Mouse (Mus musculus) cerebellum, adult 11-12 months (tissue): ENCODE measurements around the gene Iars2.
A peak's percentile ranks its signal among the peaks of the same experiment; 100 is the strongest.
"Not testable (repeated sequence)": the region's sequence is repeated elsewhere in the genome, so short reads cannot be mapped to it uniquely, and the experiment has no call there.

Source experiments
- DNase-seq: peaks from one replicate; pipeline ENCODE4 v3.0.0; 2022

The Iars2 gene

DNA sequence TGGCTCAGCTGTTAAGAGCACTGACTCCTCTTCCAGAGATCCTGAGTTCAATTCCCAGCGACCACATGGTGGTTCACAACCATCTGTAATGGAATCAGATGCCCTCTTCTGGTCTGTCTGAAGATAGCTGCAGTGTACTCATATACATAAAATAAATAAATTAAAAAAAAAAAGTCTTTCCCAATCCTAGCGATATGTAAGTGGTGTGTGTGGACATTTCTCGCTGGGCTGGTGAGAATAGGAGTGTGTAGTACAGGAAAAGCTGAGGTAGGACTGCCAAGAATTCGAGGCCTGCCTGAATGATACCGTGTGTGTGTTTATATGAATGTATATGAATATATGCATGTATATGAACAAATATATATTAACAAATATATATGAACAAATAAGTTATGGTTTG is 2.2 kb upstream of the Iars2 start:
- peak; percentile 20 for DNase-seq

DNA sequence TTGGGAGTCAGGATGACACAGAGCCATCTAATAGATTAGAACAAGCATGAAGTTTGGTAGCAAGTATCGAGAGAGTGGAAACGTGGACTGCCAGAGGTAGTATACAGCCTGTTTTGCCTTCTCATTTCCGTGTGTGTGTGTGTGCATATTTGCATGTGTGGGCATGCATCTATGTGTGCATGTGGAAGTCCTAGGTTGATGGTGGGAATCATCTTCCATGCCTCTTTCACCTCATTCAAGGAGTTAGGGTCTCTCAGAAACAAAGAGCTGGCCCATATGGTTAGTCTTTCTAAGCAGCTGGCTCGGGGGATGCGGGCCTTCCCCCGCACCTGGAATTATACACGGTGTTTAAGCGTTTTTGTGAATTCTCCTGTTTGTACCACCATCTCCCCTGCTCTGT is 655 bp upstream of the Iars2 start:
- DNase-seq: no peak

GRCm38 (mm10) chr1:185327754-185328345 is 1.3 kb downstream of the Iars2 start:
- DNase-seq: not testable (repeated sequence)

DNA sequence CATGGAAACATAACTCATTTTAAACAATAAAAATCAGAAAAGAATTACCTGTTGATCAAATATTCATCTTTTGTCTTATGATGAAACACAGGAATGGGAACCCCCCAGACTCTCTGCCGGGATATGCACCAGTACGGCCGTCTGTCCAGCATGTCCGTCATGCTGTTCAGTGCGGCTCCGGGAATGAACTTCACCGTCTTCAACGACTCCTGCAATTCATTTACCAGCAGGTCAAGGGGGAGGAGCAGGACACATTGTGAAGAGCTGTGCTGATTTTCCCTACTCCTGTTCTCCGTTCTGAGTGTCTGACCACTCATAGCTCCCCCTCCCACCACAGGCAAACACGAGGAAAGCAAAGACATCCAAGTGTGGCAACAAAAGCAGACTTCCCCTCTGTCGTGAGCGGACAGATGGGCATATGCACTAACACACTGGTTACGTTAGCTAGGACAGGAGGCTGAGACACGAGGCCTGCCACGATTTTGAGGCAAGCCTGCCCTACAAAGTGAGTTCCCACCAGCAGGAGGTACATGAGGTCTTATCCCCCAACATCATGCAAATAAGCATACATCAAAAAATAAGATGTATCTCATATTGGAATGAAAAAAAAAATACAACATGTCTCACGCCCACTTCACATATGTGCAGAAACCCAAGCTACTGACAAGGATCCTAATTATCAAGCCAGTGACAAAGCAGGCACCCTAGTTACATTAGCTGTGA is 13.2 kb downstream of the Iars2 start:
- DNase-seq: no peak

GRCm38 (mm10) chr1:185314546-185314945 is 14.7 kb downstream of the Iars2 start:
- no peak for DNase-seq

DNA sequence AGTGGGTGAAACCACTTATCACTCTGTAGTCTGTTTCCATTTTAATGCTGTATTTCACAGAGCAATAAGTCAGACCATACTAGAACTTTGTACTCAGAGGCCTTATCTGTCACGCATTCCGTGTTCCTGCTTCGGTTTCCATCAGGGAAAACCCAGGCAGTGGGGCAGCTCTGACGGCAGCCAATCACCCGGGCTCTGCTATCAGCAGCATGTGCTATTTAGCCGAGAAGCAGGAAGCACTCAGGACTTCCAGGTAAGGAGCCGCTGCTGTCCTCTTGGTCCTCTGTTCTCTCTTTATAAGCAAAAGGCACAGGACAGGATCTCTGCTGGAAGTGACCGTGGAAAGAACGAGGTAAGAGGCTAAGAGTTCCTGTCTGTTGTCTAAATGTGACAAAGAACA is 17.2 kb downstream of the Iars2 start:
- no peak for DNase-seq

- no peak for DNase-seq
Observed at GRCm38 (mm10) chr1:185308908-185309307, 20.3 kb downstream of the Iars2 start.

DNA sequence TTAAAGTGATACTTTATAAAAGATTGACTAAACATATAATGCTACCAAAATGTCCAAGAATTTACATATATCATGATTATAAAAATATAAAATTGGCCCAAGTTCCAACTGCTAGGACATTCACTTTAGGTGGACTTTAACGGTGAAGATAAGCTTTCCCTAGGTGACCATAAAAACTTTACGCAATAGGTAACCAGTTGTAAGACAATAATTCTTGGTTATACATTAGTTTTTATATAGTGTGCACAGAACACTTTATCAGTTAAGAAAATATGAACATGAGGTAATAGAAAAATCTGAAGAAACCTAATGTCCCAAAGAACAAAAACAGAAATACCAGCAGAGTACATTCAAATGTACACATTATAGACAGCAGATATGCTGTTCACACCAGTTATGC is 20.9 kb downstream of the Iars2 start:
- no peak for DNase-seq

DNA sequence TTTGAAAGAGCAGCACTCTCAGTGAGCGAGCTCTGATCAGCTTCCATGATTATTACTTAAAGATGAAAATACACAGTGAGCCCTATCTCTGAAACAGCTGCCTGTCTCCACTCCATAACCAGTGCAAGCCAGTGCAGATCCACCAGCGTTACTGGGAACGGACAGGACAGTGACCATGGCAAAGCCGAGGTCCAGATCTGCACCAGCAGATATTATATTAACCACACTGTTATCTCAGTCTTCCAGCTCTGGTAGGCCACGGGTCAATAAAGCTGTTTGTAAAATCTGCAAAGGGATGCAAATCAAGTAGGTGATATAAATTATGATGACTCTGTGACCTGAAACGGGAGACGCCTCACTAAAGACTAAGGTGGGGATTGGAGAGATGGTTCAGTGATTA is 21.6 kb downstream of the Iars2 start:
- DNase-seq: no peak

DNA sequence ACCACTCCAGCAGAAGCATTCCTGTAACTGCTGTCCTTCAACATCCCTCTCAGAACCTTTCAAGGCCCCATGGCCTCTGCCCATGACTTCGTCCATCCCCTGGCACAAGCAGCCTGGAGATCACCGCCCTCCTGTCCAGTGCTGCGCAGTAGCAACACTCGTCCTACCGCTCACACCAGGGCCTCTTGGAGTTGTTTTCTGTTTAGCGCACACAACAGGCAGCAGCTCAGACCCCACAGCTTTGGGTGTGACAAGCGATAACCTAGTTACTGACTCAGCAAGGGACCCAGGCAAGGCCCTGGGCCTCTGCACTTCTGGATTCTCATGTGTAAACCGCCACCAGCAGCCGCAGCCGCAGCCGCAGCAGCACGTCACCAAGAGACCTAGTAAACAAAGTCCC is 22.4 kb downstream of the Iars2 start:
- DNase-seq: no peak

GRCm38 (mm10) chr1:185302816-185303215 is 26.4 kb downstream of the Iars2 start:
- DNase-seq: no peak

DNA sequence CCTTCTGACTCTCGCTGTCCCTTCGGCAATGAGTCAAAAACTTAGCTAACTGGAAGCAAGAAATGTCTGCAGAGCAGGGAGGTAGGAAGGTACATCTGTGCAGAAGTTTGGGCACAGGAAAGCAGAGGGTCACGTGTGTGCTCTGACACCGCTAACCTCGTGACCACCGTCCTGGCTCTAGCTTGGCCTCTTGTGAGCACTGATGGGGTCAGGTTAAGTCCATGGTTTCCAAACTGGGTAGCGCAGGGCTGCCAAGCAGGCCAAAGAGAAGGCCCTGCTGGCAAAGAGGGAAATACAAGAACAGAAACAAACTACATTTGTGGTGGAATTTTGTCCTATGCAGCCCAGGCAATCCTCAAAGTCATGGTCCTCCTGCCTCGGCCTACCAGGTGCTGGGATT is 30.7 kb downstream of the Iars2 start:
- DNase-seq: no peak

DNA sequence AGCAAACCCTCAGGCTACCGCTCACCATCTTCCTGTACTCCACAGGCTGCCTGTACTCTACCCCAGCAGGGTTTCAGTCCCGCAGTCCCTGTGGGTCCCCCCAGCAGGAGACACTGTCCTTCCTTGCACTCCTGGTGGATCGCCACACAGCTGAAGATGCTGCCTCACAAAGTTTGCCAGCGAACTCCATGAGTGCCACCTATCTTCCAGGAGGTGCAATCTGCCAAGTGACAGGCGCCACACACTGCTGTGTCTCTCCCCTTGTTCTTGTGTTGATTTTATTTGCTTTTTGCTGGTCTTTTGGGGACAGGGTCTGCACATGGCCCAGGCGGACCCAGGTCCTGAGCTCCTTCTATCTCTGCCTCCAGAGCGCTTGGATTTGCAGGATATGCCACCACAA is 32.3 kb downstream of the Iars2 start:
- DNase-seq: no peak

DNA sequence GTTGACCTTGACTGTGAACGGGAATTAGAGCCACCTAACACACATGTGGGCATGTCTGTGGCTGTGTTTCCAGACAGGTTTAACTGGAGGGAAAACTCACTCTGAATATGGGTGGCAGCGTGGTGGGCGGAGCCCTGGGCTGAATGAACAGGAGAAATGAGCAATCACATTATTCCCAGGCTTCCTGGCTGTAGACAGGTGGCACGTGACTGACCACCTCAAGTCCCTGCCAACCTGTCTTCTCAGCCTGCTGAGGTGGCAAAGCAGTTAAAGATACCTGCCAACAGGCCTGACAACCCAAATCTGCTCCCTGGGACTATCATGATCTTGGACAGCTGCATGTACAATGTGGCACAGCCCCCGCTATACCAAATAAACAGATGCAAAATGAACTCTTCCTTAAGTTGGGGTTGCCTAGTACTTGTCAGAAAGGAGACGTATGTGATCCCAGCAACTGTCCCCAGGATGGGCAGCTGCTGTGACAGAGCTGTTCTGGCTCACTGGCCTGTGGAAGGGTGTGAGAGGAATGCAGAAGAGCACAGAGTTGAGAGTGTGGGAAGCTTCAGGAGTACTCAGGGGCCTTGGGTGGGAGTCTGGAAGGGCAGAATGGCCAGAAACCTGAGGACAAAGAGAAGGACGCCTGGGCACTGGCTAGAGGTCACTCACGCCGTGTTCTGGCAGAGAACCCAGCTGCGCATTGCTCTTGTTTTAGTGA is 36.4 kb downstream of the Iars2 start:
- no peak for DNase-seq

GRCm38 (mm10) chr1:185291336-185291735 is 37.9 kb downstream of the Iars2 start:
- DNase-seq: no peak

- DNase-seq: no peak
Observed at GRCm38 (mm10) chr1:185289231-185289630, 40.0 kb downstream of the Iars2 start.

DNA sequence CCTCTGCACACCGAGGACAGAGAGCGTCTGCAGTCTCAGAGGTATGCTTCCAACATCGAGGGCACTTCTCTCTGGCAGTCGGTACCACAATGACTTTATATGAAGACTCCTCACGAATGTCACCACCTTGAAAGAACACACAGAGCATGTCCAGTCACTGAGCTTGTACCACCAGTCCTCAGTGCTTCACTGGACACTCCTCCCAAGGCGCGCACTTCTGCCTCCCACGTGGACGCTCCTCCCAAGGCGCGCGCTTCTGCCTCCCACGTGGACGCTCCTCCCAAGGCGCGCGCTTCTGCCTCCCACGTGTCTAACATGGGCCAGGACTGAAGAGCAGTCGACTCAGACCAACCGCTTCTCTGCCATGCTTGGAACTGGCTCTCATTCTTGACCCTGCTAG is 42.1 kb downstream of the Iars2 start:
- no peak for DNase-seq

GRCm38 (mm10) chr1:185285171-185285570 is 44.0 kb downstream of the Iars2 start:
- DNase-seq: peak; percentile 67

GRCm38 (mm10) chr1:185284740-185285139 is 44.5 kb downstream of the Iars2 start:
- DNase-seq: peak; percentile 69

DNA sequence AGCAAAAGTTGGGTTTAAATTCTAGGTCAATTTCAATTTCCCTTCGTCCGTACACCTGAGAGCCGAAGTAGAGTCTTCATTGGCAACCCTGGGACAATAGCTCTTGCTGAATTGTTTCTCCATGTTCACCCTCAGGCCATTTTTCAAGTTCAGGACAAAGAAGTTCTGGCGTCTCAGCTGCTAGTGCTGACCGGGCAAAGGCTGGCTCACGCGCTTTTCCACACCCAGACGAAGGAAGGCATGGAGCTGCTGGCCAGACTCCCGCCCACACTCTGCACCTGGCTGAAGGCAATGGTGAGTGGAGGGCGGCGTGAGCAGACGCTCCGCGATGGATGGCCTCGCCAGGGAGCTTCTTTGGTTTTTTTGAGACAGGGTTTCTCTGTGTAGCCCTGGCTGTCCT is 45.9 kb downstream of the Iars2 start:
- DNase-seq: no peak

DNA sequence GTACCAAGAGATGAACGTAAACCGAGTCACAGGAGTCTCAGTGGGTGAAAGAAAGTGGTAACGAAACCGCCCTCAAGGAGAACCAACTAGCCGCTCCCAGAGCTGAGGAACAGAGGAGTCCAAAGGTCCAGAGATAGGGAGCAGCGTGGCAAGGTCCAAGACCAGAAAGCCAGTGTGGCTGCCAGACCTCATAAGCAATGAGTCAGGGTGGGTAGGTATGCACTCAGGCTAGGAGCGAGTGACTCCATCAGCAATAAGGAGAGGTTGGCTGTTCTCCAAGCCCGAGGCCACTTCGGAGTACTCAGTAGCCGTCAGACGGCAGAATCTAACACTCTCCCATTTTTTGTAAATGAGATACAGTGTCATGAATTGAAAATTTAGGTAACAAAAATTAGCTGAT is 46.4 kb downstream of the Iars2 start:
- DNase-seq: no peak

DNA sequence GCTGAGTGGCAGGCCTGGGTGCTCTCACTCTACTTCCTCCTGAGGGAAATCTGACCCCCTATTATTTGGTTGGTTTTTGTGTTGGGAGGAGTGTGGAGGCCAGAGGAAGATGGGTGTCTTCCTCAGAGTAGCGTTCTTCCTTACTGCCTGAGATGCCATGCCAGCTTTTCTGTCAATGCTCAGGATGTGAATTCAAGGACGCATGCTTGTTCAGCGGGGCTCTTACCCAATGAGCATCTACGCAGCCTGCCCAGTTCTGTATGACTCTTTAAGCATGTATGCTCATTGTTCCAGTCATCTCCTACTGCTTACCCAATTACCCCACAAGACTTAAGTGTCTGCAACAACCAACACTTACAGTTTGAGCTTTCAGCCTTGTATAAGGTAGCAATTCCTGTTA is 48.6 kb downstream of the Iars2 start:
- DNase-seq: no peak

GRCm38 (mm10) chr1:185279288-185279687 is 49.9 kb downstream of the Iars2 start:
- DNase-seq: no peak

DNA sequence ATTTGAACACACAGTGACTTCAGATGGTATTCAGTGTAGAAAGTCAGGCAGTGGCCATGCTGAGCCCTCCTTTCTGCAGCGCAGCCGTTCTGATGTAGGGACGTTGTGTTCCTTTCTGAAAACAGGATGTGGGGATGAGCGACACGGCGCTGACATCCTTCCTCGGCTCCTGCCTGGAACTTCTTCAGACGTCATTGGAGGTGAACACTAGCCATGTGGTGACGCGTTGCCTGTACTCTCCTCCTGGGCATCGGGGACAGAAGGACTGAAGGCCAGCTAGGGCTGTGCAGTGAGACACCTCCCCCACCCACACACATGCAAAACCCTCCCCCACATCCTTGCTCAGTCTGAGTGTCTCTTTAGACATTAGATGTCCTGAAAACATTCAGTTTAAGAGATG is 52.2 kb downstream of the Iars2 start:
- no peak for DNase-seq
